Mouse (Mus musculus): ENCODE measurements around the gene Rhou. TPM values are rescaled to one million over a fixed set of nuclear protein-coding genes. Genes with fewer than 3 reads are reported as not detected.

Gene Rhou
- polyA plus RNA-seq, 1 experiment = 3.5 TPM

- peaks cover 12% of the 10 kb centered on the region; the same call in 1 of the 2 replicates for H3K27me3 ChIP-seq (ENCODE audit: control insufficient read depth, insufficient read depth, low read length)
- WGBS = 85% methylated on average over 4 of the region's 4 CpGs
- 0 out of 2 replicates have a peak, but pooled peaks cover 4% of the 10 kb centered on the region for H3K4me1 ChIP-seq (replicated peaks; ENCODE audit: control insufficient read depth, insufficient read depth, low read length)
- no peak for DNase-seq
- H3K36me3 ChIP-seq (ENCODE audit: control insufficient read depth, insufficient read depth, low read length) = no peaks in the 10 kb centered on the region
- no peak overlapping the region for H3K27ac ChIP-seq (ENCODE audit: control insufficient read depth, insufficient read depth, low read length)
- H3K4me3 ChIP-seq (ENCODE audit: control insufficient read depth, insufficient read depth, low read length) = no peak overlapping the region
- TF ChIP-seq CTCF (IDR thresholded peaks at IDR 0.05; ENCODE audit: borderline replicate concordance, control insufficient read depth, extremely low read depth, insufficient read depth, low read length, poor library complexity) (no peak), POLR2A (IDR thresholded peaks at IDR 0.05; ENCODE audit: control insufficient read depth, extremely low read depth, insufficient read depth, low read length, poor library complexity) (no peak)
Observed at GRCm38 (mm10) chr8:123632257-123632656, 21.5 kb upstream of the Rhou start.

DNA sequence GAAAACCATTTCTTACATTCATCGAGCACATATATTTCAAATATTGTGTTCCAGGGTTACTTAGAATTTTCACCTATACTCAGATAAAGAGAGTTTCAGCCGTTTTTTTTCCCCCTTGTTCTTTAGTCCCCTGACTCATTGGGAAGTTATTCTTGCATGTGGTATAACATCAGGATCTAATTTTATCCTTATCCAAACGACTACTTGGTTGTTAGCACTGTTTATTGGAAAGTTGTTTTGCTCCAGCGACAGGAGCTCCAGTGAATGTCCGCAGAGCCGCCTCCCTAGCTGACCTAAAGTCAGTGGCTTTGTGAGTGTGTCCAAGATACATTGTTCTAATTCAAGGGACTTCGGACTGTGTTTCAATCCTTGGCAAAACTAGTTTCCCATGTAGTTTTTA, 19.9 kb upstream of the Rhou start:
- TF ChIP-seq CTCF (IDR thresholded peaks at IDR 0.05; ENCODE audit: borderline replicate concordance, control insufficient read depth, extremely low read depth, insufficient read depth, low read length, poor library complexity) (no peak), POLR2A (IDR thresholded peaks at IDR 0.05; ENCODE audit: control insufficient read depth, extremely low read depth, insufficient read depth, low read length, poor library complexity) (no peak)
- Histone ChIP-seq H3K27ac (ENCODE audit: control insufficient read depth, insufficient read depth, low read length) (no peak overlapping the region), H3K4me3 (ENCODE audit: control insufficient read depth, insufficient read depth, low read length) (no peak overlapping the region), H3K27me3 (ENCODE audit: control insufficient read depth, insufficient read depth, low read length) (peaks cover 12% of the 10 kb centered on the region; the same call in 1 of the 2 replicates), H3K4me1 (replicated peaks; ENCODE audit: control insufficient read depth, insufficient read depth, low read length) (0 out of 2 replicates have a peak, but pooled peaks cover 4% of the 10 kb centered on the region), H3K36me3 (ENCODE audit: control insufficient read depth, insufficient read depth, low read length) (no peaks in the 10 kb centered on the region)
- no peak for DNase-seq
- 66% methylated on average over 7 of the region's 7 CpGs for WGBS

DNA sequence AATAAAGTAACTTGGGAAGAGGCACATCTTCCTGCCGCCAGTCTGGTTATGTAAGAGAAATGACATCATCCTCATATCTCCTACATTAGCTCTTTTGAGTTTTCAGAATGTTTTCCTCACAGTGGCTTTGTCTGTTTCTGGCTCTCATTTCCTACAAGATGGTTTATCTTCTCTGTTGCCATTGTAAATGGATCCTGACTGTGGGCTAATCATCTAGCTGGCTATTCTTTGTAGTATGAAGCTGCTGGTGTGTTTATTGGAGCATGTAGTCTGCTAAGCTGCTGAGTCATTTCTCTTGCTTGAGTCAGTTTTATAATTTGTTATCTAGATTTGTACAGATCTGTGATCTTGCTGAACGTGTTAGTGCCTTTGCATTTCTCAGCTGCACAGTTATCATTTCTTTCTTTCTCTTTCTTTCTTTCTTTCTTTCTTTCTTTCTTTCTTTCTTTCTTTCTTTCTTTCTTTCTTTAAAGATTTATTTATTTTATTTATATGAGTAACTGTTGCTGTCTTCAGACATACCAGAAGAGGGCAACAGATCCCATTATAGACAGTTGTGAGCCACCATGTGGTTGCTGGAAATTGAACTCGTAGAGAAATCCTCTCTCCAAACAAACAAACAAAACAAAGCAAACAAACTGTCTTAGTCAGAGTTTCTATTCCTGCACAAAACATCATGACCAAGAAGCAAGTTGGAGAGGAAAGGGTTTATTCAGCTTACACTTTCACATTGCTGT, 19.2 kb upstream of the Rhou start:
- no peak overlapping the region for H3K27ac ChIP-seq (ENCODE audit: control insufficient read depth, insufficient read depth, low read length)
- H3K4me1 ChIP-seq (replicated peaks; ENCODE audit: control insufficient read depth, insufficient read depth, low read length) = no peaks in the 10 kb centered on the region
- no peak overlapping the region for H3K4me3 ChIP-seq (ENCODE audit: control insufficient read depth, insufficient read depth, low read length)
- no peaks in the 10 kb centered on the region for H3K36me3 ChIP-seq (ENCODE audit: control insufficient read depth, insufficient read depth, low read length)
- no peak for DNase-seq
- WGBS = 11% methylated on average over 3 of the region's 3 CpGs
- TF ChIP-seq POLR2A (IDR thresholded peaks at IDR 0.05; ENCODE audit: control insufficient read depth, extremely low read depth, insufficient read depth, low read length, poor library complexity) (no peak), CTCF (IDR thresholded peaks at IDR 0.05; ENCODE audit: borderline replicate concordance, control insufficient read depth, extremely low read depth, insufficient read depth, low read length, poor library complexity) (no peak)
- H3K27me3 ChIP-seq (ENCODE audit: control insufficient read depth, insufficient read depth, low read length) = peaks cover 7% of the 10 kb centered on the region; the same call in 1 of the 2 replicates

DNA sequence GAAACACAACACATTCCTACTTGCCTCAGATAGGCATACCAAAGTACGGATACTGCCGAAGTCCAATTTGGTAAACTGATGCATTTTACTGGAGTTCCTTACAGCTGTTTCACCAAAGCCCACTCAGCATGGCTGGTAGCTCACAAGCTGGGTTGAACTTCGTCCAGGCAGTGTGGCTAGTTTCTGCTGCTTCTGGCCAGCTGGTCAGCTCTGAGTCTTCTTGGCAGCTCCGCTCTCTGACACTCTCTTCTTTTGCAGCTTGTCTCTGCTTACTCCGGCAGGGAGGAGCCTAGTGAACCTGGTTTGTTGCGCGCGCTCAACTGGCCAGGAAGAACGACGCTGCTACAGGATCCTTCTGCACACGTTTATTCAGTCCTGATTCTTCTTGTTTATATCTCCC, 18.1 kb upstream of the Rhou start:
- DNase-seq = no peak
- no peak overlapping the region for H3K27ac ChIP-seq (ENCODE audit: control insufficient read depth, insufficient read depth, low read length)
- WGBS = 95% methylated on average over 11 of the region's 11 CpGs

GRCm38 (mm10) chr8:123643330-123644051, 10.2 kb upstream of the Rhou start:
- peak; percentile 23 for DNase-seq
- no peaks in the 10 kb centered on the region for H3K27me3 ChIP-seq (ENCODE audit: control insufficient read depth, insufficient read depth, low read length)
- TF ChIP-seq POLR2A (IDR thresholded peaks at IDR 0.05; ENCODE audit: control insufficient read depth, extremely low read depth, insufficient read depth, low read length, poor library complexity) (no peak), CTCF (IDR thresholded peaks at IDR 0.05; ENCODE audit: borderline replicate concordance, control insufficient read depth, extremely low read depth, insufficient read depth, low read length, poor library complexity) (0 out of 2 replicates have a peak, but pooled peaks have one; percentile 24)
- H3K4me1 ChIP-seq (replicated peaks; ENCODE audit: control insufficient read depth, insufficient read depth, low read length) = no peaks in the 10 kb centered on the region
- H3K27ac ChIP-seq (ENCODE audit: control insufficient read depth, insufficient read depth, low read length) = no peak overlapping the region
- H3K36me3 ChIP-seq (ENCODE audit: control insufficient read depth, insufficient read depth, low read length) = no peaks in the 10 kb centered on the region
- no peak overlapping the region for H3K4me3 ChIP-seq (ENCODE audit: control insufficient read depth, insufficient read depth, low read length)
- WGBS = 22% methylated on average over 25 of the region's 25 CpGs

More for the DNA sequence above, 18.1 kb upstream of the Rhou start:
- Histone ChIP-seq H3K4me1 (replicated peaks; ENCODE audit: control insufficient read depth, insufficient read depth, low read length) (no peaks in the 10 kb centered on the region), H3K27me3 (ENCODE audit: control insufficient read depth, insufficient read depth, low read length) (peaks cover 6% of the 10 kb centered on the region; the same call in 1 of the 2 replicates), H3K4me3 (ENCODE audit: control insufficient read depth, insufficient read depth, low read length) (no peak overlapping the region), H3K36me3 (ENCODE audit: control insufficient read depth, insufficient read depth, low read length) (no peaks in the 10 kb centered on the region)
- TF ChIP-seq POLR2A (IDR thresholded peaks at IDR 0.05; ENCODE audit: control insufficient read depth, extremely low read depth, insufficient read depth, low read length, poor library complexity) = no peak
- TF ChIP-seq CTCF (IDR thresholded peaks at IDR 0.05; ENCODE audit: borderline replicate concordance, control insufficient read depth, extremely low read depth, insufficient read depth, low read length, poor library complexity) = no peak

- TF ChIP-seq CTCF (IDR thresholded peaks at IDR 0.05; ENCODE audit: borderline replicate concordance, control insufficient read depth, extremely low read depth, insufficient read depth, low read length, poor library complexity) (no peak), POLR2A (IDR thresholded peaks at IDR 0.05; ENCODE audit: control insufficient read depth, extremely low read depth, insufficient read depth, low read length, poor library complexity) (no peak)
- no peak overlapping the region for H3K4me3 ChIP-seq (ENCODE audit: control insufficient read depth, insufficient read depth, low read length)
- WGBS = 87% methylated on average over 9 of the region's 9 CpGs
- no peaks in the 10 kb centered on the region for H3K4me1 ChIP-seq (replicated peaks; ENCODE audit: control insufficient read depth, insufficient read depth, low read length)
- H3K36me3 ChIP-seq (ENCODE audit: control insufficient read depth, insufficient read depth, low read length) = no peaks in the 10 kb centered on the region
- no peaks in the 10 kb centered on the region for H3K27me3 ChIP-seq (ENCODE audit: control insufficient read depth, insufficient read depth, low read length)
- H3K27ac ChIP-seq (ENCODE audit: control insufficient read depth, insufficient read depth, low read length) = no peak overlapping the region
- DNase-seq = no peak
Observed at GRCm38 (mm10) chr8:123645229-123645628, 8.5 kb upstream of the Rhou start.

All from thymus, adult 2 months (tissue).